Mouse (Mus musculus) MEL (cell line): ENCODE measurements around the gene Khk. TPM values are rescaled to one million over a fixed set of nuclear protein-coding genes. Genes with fewer than 3 reads are reported as not detected.
A peak's percentile ranks its signal among the peaks of the same experiment; 100 is the strongest.

Source experiments
- DNase-seq: peaks from one replicate; pipeline ENCODE4 v3.0.0; 2011; ENCODE audit warnings: low read depth, low spot score
- H3K27ac ChIP-seq: 2 replicates; pipeline ENCODE4 v1.5.1; 2012; ENCODE audit warnings: low read depth, mild to moderate bottlenecking, control low read depth, low read length, moderate library complexity; ENCODE audit not compliant: control insufficient read depth
- H3K27me3 ChIP-seq, 2 experiments: fragments of 150-350 bp in 1 of 2; sonication (generic) in 1 of 2; 2 replicates each; pipeline ENCODE4 v1.6.1; 2012; ENCODE audit warnings: low read length in 2 of 2, mild to moderate bottlenecking in 2 of 2, improper control_type of control experiment in 1 of 2, moderate library complexity in 1 of 2; ENCODE audit not compliant: insufficient read depth in 2 of 2, control insufficient read depth in 1 of 2
- H3K36me3 ChIP-seq, 2 experiments: 2 replicates each; pipeline ENCODE4 v1.6.1; 2012 to 2014; ENCODE audit warnings: low read length in 2 of 2, improper control_type of control experiment in 1 of 2, inconsistent platforms in 1 of 2, mild to moderate bottlenecking in 1 of 2; ENCODE audit not compliant: insufficient read depth in 2 of 2, control insufficient read depth in 1 of 2
- H3K4me1 ChIP-seq, 2 experiments: fragments of 150-350 bp in 1 of 2; sonication (generic) in 1 of 2; 2 replicates each; pipeline ENCODE4 v1.6.1; 2012; ENCODE audit warnings: low read length in 2 of 2, improper control_type of control experiment in 1 of 2, mild to moderate bottlenecking in 1 of 2; ENCODE audit not compliant: insufficient read depth in 2 of 2, control insufficient read depth in 1 of 2
- H3K4me3 ChIP-seq, 2 experiments: fragments of 150-350 bp in 1 of 2; sonication (generic) in 1 of 2; 2 replicates each; pipeline ENCODE4 v1.5.1; 2012; ENCODE audit warnings: low read depth in 2 of 2, low read length in 2 of 2, mild to moderate bottlenecking in 2 of 2, moderate library complexity in 2 of 2, control low read depth in 1 of 2, improper control_type of control experiment in 1 of 2; ENCODE audit not compliant: control insufficient read depth in 1 of 2, insufficient read depth in 1 of 2
- H3K79me2 ChIP-seq: 2 replicates; pipeline ENCODE4 v1.6.1; 2012; ENCODE audit warnings: mild to moderate bottlenecking, low read length, moderate library complexity; ENCODE audit not compliant: control insufficient read depth, poor library complexity, insufficient read depth
- H3K9ac ChIP-seq: 2 replicates; pipeline ENCODE4 v1.6.1; 2012; ENCODE audit warnings: low read depth, mild to moderate bottlenecking, control low read depth, low read length, moderate library complexity; ENCODE audit not compliant: control insufficient read depth, poor library complexity, severe bottlenecking
- H3K9me3 ChIP-seq: fragments of 150-350 bp; sonication (generic); replicated peaks from 2 replicates; pipeline ENCODE4 v1.6.1; 2012; ENCODE audit warnings: mild to moderate bottlenecking, low read length, improper control_type of control experiment, moderate library complexity; ENCODE audit not compliant: insufficient read depth
- CHD2 ChIP-seq: IDR thresholded peaks from 2 replicates; pipeline ENCODE4 v1.6.1; 2011; ENCODE audit warnings: low read length, improper control_type of control experiment
- CTCF ChIP-seq, 3 experiments: IDR thresholded peaks in 2 of 3; conservative IDR thresholded peaks in 1 of 3; 2 replicates each; pipeline ENCODE4 v1.5.1; 2011 to 2012; ENCODE audit warnings: low read length in 3 of 3, low read depth in 2 of 3, mild to moderate bottlenecking in 2 of 3, improper control_type of control experiment in 1 of 3, inconsistent platforms in 1 of 3, mixed read lengths in 1 of 3, moderate library complexity in 1 of 3; ENCODE audit not compliant: control insufficient read depth in 1 of 3, insufficient read depth in 1 of 3, poor library complexity in 1 of 3, severe bottlenecking in 1 of 3
- ELF1 ChIP-seq: IDR thresholded peaks from 2 replicates; pipeline ENCODE4 v1.6.1; 2014; ENCODE audit warnings: low read depth, mild to moderate bottlenecking, inconsistent platforms, low read length, improper control_type of control experiment, moderate library complexity
- EP300 ChIP-seq, 2 experiments: IDR thresholded peaks; 2 replicates each; pipeline ENCODE4 v1.6.1; 2011; ENCODE audit warnings: improper control_type of control experiment in 2 of 2, low read length in 2 of 2, low read depth in 1 of 2, mild to moderate bottlenecking in 1 of 2
- ETS1 ChIP-seq: IDR thresholded peaks from 2 replicates; pipeline ENCODE4 v1.6.1; 2012; ENCODE audit warnings: low read depth, mild to moderate bottlenecking, inconsistent platforms, low read length, improper control_type of control experiment, moderate library complexity
- GABPA ChIP-seq: IDR thresholded peaks from 2 replicates; pipeline ENCODE4 v1.6.1; 2012; ENCODE audit warnings: low read depth, mild to moderate bottlenecking, inconsistent platforms, low read length, improper control_type of control experiment, moderate library complexity
- GATA1 ChIP-seq: IDR thresholded peaks from 2 replicates; pipeline ENCODE4 v1.6.1; 2011; ENCODE audit warnings: low read depth, low read length, improper control_type of control experiment
- HCFC1 ChIP-seq: IDR thresholded peaks from 2 replicates; pipeline ENCODE4 v1.6.1; 2012; ENCODE audit warnings: low read depth, mild to moderate bottlenecking, inconsistent platforms, low read length, improper control_type of control experiment, moderate library complexity
- JUND ChIP-seq: IDR thresholded peaks from 2 replicates; pipeline ENCODE4 v1.6.1; 2011; ENCODE audit warnings: low read depth, mild to moderate bottlenecking, improper control_type of control experiment, low read length
- KAT2A ChIP-seq: conservative IDR thresholded peaks from 2 replicates; pipeline ENCODE4 v1.6.1; 2012; ENCODE audit warnings: low read depth, low read length, improper control_type of control experiment, inconsistent platforms
- MAFK ChIP-seq: IDR thresholded peaks from 2 replicates; pipeline ENCODE4 v1.6.1; 2011; ENCODE audit warnings: low read depth, mild to moderate bottlenecking, low read length, improper control_type of control experiment, borderline replicate concordance
- MAX ChIP-seq: IDR thresholded peaks from 2 replicates; pipeline ENCODE4 v1.6.1; 2011; ENCODE audit warnings: low read length, improper control_type of control experiment
- MAZ ChIP-seq: IDR thresholded peaks from 2 replicates; pipeline ENCODE4 v1.6.1; 2012; ENCODE audit warnings: low read depth, mild to moderate bottlenecking, inconsistent platforms, low read length, improper control_type of control experiment
- MEF2A ChIP-seq: IDR thresholded peaks from 2 replicates; pipeline ENCODE4 v1.6.1; 2014; ENCODE audit warnings: low read depth, mild to moderate bottlenecking, inconsistent platforms, low read length, improper control_type of control experiment; ENCODE audit not compliant: poor library complexity, insufficient replicate concordance, severe bottlenecking; ENCODE audit errors: extremely low read depth
- MXI1 ChIP-seq: IDR thresholded peaks from 2 replicates; pipeline ENCODE4 v1.6.1; 2011; ENCODE audit warnings: mild to moderate bottlenecking, low read depth, low read length, improper control_type of control experiment
- MYB ChIP-seq: IDR thresholded peaks from 2 replicates; pipeline ENCODE4 v1.6.1; 2011; ENCODE audit warnings: mild to moderate bottlenecking, low read depth, low read length, improper control_type of control experiment
- MYC ChIP-seq: IDR thresholded peaks from 2 replicates; pipeline ENCODE4 v1.6.1; 2011; ENCODE audit warnings: low read depth, mild to moderate bottlenecking, low read length, improper control_type of control experiment, moderate library complexity
- NRF1 ChIP-seq: IDR thresholded peaks from 2 replicates; pipeline ENCODE4 v1.6.1; 2014; ENCODE audit warnings: low read depth, mild to moderate bottlenecking, inconsistent platforms, low read length, improper control_type of control experiment, moderate library complexity; ENCODE audit not compliant: poor library complexity, insufficient read depth, severe bottlenecking
- POLR2A ChIP-seq, 2 experiments: IDR thresholded peaks; 2 replicates each; pipeline ENCODE4 v1.6.1; 2011 to 2012; ENCODE audit warnings: low read length in 2 of 2, mild to moderate bottlenecking in 2 of 2, control low read depth in 1 of 2, improper control_type of control experiment in 1 of 2, low read depth in 1 of 2, moderate library complexity in 1 of 2; ENCODE audit not compliant: control insufficient read depth in 1 of 2, insufficient read depth in 1 of 2, poor library complexity in 1 of 2
- SMC3 ChIP-seq: IDR thresholded peaks from 2 replicates; pipeline ENCODE4 v1.6.1; 2011; ENCODE audit warnings: low read depth, low read length, improper control_type of control experiment
- TAL1 ChIP-seq: IDR thresholded peaks from 2 replicates; pipeline ENCODE4 v1.6.1; 2012; ENCODE audit warnings: mild to moderate bottlenecking, inconsistent platforms, low read length, moderate library complexity, mixed read lengths
- TCF12 ChIP-seq: IDR thresholded peaks from 2 replicates; pipeline ENCODE4 v1.6.1; 2014; ENCODE audit warnings: low read depth, mild to moderate bottlenecking, inconsistent platforms, low read length, improper control_type of control experiment, moderate library complexity
- UBTF ChIP-seq: IDR thresholded peaks from 2 replicates; pipeline ENCODE4 v1.6.1; 2012; ENCODE audit warnings: low read depth, mild to moderate bottlenecking, inconsistent platforms, low read length, improper control_type of control experiment, moderate library complexity, borderline replicate concordance; ENCODE audit not compliant: insufficient read depth
- USF1 ChIP-seq: IDR thresholded peaks from 2 replicates; pipeline ENCODE4 v1.6.1; 2014; ENCODE audit warnings: low read depth, mild to moderate bottlenecking, inconsistent platforms, low read length, improper control_type of control experiment, moderate library complexity
- USF2 ChIP-seq, 2 experiments: IDR thresholded peaks; 2 replicates each; pipeline ENCODE4 v1.6.1; 2011 to 2012; ENCODE audit warnings: improper control_type of control experiment in 2 of 2, low read length in 2 of 2, borderline replicate concordance in 1 of 2, inconsistent platforms in 1 of 2, low read depth in 1 of 2, mild to moderate bottlenecking in 1 of 2; ENCODE audit not compliant: insufficient read depth in 1 of 2
- ZC3H11A ChIP-seq: IDR thresholded peaks from 2 replicates; pipeline ENCODE4 v1.6.1; 2012; ENCODE audit warnings: low read depth, mild to moderate bottlenecking, inconsistent platforms, low read length, improper control_type of control experiment
- ZMIZ1 ChIP-seq: IDR thresholded peaks from 2 replicates; pipeline ENCODE4 v1.6.1; 2012; ENCODE audit warnings: low read depth, mild to moderate bottlenecking, inconsistent platforms, low read length, improper control_type of control experiment, moderate library complexity
- polyA plus RNA-seq, 2 experiments: library from polyadenylated mRNA; stranded (reverse) in 1 of 2; unstranded in 1 of 2; fragments of >175 nt in 1 of 2; fragments of >200 nt in 1 of 2; gene quantifications; 2 replicates each; pipeline versions ENCODE4 v1.2.1 to v1.2.4; 2012; ENCODE audit warnings: low replicate concordance in 2 of 2, low read depth in 1 of 2; ENCODE audit not compliant: insufficient read length in 2 of 2, insufficient read depth in 1 of 2, missing spikeins in 1 of 2
- total RNA-seq: library from RNA; depleted of rRNA; stranded (reverse); fragments of 300-350 nt; gene quantifications from 2 replicates; pipeline ENCODE4 v1.2.3, GENCODE M21; 2012

Gene Khk
- total and polyA plus RNA-seq, 3 experiments: 308 to 461 TPM; not detected in 1

GRCm38 (mm10) chr5:30948620-30949019, 27.4 kb downstream of the Khk start:
- peak; percentile 32 for DNase-seq
- Histone ChIP-seq H3K79me2 (peaks cover 3% of the 10 kb centered on the region; the same call in 1 of the 2 replicates), H3K27me3 (no peaks in the 10 kb centered on the region), H3K27ac (no peak overlapping the region), H3K4me1 (peaks cover 2 to 14% of the 10 kb centered on the region in 2 experiments; a peak in 3 of 4 replicates), H3K9ac (no peak overlapping the region), H3K36me3 (peaks cover 0 to 7% of the 10 kb centered on the region in 2 experiments; a peak in 2 of 4 replicates), H3K9me3 (no peaks in the 10 kb centered on the region), H3K4me3 (no peak overlapping the region)
- TF ChIP-seq CHD2 (no peak), GATA1 (no peak), USF1 (0 out of 2 replicates have a peak, but pooled peaks have one; percentile 8), UBTF (no peak), MYB (no peak), USF2 (IDR thresholded peaks at IDR 0.05; ENCODE audit: borderline replicate concordance in 1 of 2, insufficient read depth in 1 of 2, low read depth in 1 of 2, low read length in 2 of 2) (no peak)

GRCm38 (mm10) chr5:30949654-30950326, 28.6 kb downstream of the Khk start:
- Histone ChIP-seq H3K27me3 (no peaks in the 10 kb centered on the region), H3K27ac (peak overlapping the region; percentile 69), H3K4me1 (peaks cover 2 to 14% of the 10 kb centered on the region in 2 experiments; a peak in 3 of 4 replicates)
- no peak for TF ChIP-seq JUND
- TF ChIP-seq KAT2A: no peak; the same call in 1 of the 2 replicates
- TF ChIP-seq GABPA: no peak
- peak; percentile 17; the same call in 1 of the 2 replicates for TF ChIP-seq SMC3
- TF ChIP-seq POLR2A (IDR thresholded peaks at IDR 0.05; ENCODE audit: control insufficient read depth in 1 of 2, insufficient read depth in 1 of 2, low read depth in 1 of 2, low read length in 2 of 2, poor library complexity in 1 of 2): peak; percentile 86 to 90
- TF ChIP-seq HCFC1: peak; percentile 67; the same call in 1 of the 2 replicates
- TF ChIP-seq ZC3H11A: no peak
- no peak for TF ChIP-seq MEF2A
- no peak for TF ChIP-seq USF1
- TF ChIP-seq EP300 (IDR thresholded peaks at IDR 0.05; ENCODE audit: low read depth in 1 of 2, low read length in 2 of 2): peak; percentile 27 to 49; a peak in 1 of 4 replicates
- peak; percentile 31; the same call in 1 of the 2 replicates for TF ChIP-seq NRF1
- TF ChIP-seq TCF12: peak; percentile 52
- peak; percentile 42; the same call in 1 of the 2 replicates for TF ChIP-seq ETS1
- TF ChIP-seq MYC: peak; percentile 30; the same call in 1 of the 2 replicates
- TF ChIP-seq ELF1: peak; percentile 78
- peak in 2 of 3 experiments; percentile 26 to 40; a peak in 4 of 6 replicates for TF ChIP-seq CTCF (IDR thresholded peaks at IDR 0.05 in 2 of 3, conservative IDR thresholded peaks at IDR 0.05 in 1 of 3; ENCODE audit: control insufficient read depth in 1 of 3, insufficient read depth in 1 of 3, low read depth in 2 of 3, low read length in 3 of 3, poor library complexity in 1 of 3, severe bottlenecking in 1 of 3)
- TF ChIP-seq TAL1: no peak
- no peak for TF ChIP-seq MAFK
- peak; percentile 92 for TF ChIP-seq MAZ
- no peak for TF ChIP-seq CHD2
- peak; percentile 62 for TF ChIP-seq MAX
- TF ChIP-seq MXI1: no peak; the same call in 1 of the 2 replicates
- TF ChIP-seq ZMIZ1: peak; percentile 96
- TF ChIP-seq MYB: no peak
- no peak for TF ChIP-seq USF2 (IDR thresholded peaks at IDR 0.05; ENCODE audit: borderline replicate concordance in 1 of 2, insufficient read depth in 1 of 2, low read depth in 1 of 2, low read length in 2 of 2)
- TF ChIP-seq UBTF: 0 out of 2 replicates have a peak, but pooled peaks have one; percentile 47

More at GRCm38 (mm10) chr5:30949654-30950326, 28.6 kb downstream of the Khk start:
- Histone ChIP-seq H3K9ac (peak overlapping the region; percentile 77), H3K79me2 (peaks cover 3% of the 10 kb centered on the region; the same call in 1 of the 2 replicates), H3K36me3 (peaks cover 0 to 7% of the 10 kb centered on the region in 2 experiments; a peak in 2 of 4 replicates), H3K4me3 (peak overlapping the region; percentile 84 to 89), H3K9me3 (no peaks in the 10 kb centered on the region)
- peak; percentile 99 for DNase-seq
